Mouse (Mus musculus) v-Abl transformed pro-B cells (cell line): ENCODE measurements around the gene Pkhd1.

Source experiments
- in situ Hi-C, 2 experiments: fragments of 400-800 bp; cut with MboI; formaldehyde crosslinking; loops; one replicate each; pipeline ENCODE4 v1.15.1; 2025; ENCODE audit not compliant: unreplicated experiment in 2 of 2

Pkhd1 gene

DNA sequence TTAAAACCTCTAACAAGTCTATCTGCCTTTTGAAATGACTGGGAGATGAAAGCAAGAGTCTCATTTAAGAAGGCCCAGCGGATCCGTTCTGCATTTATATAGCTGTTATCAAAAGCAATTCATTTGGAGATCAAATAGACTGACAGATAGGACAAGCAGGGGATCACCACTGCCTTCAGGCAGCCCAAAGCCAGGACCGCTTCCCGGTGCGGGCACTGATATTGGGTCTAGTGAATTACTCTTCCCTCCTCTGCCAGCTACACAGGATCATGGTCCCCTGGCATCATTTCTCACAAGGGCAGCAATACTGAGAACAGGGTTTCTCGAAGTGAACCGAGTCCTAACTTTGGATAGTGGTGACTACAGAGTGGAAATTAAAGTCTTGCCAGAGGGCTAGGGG is 582.6 kb downstream of the Pkhd1 start:
- in situ Hi-C loops, result no loop called here

DNA sequence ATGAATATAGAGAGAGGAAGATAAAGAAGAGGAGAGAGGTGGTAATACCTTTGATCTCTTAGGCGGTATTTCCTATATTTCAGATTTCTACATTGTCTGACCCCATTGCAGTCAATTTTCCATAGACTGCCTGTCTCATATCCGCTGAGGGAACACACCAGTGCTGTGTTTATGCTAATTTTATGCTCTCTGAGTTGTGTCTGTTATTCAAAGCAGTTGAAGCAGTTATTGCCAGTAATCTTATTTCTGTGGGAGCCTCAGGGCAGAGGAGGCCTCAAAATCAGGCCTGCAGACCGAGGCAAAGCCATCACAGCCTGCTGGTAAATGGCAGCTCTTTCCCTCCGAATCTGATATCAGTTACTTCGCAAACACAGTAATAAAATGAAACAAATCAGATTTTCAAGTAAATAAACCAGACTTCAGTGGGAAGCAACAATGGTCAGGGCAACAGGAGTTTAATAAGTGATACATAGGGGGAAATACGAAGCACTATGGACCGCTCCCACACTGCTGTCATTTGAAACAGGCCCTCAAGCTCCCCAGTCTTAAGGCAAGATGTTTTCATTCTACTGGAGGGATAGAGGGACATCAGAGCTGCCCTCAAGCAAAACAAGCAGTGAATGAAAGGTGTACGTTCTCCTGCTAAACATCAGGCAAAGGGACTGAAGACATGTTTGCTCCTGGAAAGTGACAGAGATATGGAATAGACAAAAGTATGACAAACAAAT is 599.5 kb downstream of the Pkhd1 start:
- in situ Hi-C loops, result no loop called here

GRCm38 (mm10) chr1:20017619-20018018 is 600.2 kb downstream of the Pkhd1 start:
- in situ Hi-C loops, result no loop called here
